In genomic region chr16:20628871-20629391, GRCm38 (mm10) we compare ENCODE assay signal across 9 mouse cellular contexts. TPM values are rescaled to one million over a fixed set of nuclear protein-coding genes. Genes with fewer than 3 reads are reported as not detected.
DNase-seq lines count a peak whose midpoint lies in the region; ATAC-seq lines count a peak whose summit lies in the region.
"Had no signal": no experiment of that assay in that cellular context is flagged by ENCODE, and none has a peak within 500 bp of the region (broad histone marks: within the 10 kb centered on the region; RNA-seq: fewer than 3 reads in every experiment).

No protein-coding gene starts in this region.

- no peak for ATAC-seq in neural tube, embryonic 11.5 days (ENCODE audit: insufficient read depth, low FRiP score, low TSS enrichment)
- peak; percentile 86 for ATAC-seq in forebrain, embryonic 16.5 days
- ATAC-seq in limb, embryonic 13.5 days (ENCODE audit: low FRiP score, low read depth): no peak
- ATAC-seq in megakaryocyte, adult 5-6 weeks (ENCODE audit: poor library complexity, severe bottlenecking): no peak

- no peak overlapping the region for H3K4me3 ChIP-seq in neural tube, embryonic 11.5 days (ENCODE audit: low read depth, low read length)
- H3K4me3 ChIP-seq in forebrain, embryonic 16.5 days (replicated peaks; ENCODE audit: low read length): no peak overlapping the region
- peak overlapping the region; percentile 58 for H3K4me3 ChIP-seq in limb, embryonic 13.5 days

- H3K36me3 ChIP-seq in neural tube, embryonic 11.5 days (ENCODE audit: control insufficient read depth, insufficient read depth, low read length): no peaks in the 10 kb centered on the region
- no peaks in the 10 kb centered on the region for H3K36me3 ChIP-seq in forebrain, embryonic 16.5 days (ENCODE audit: control insufficient read depth, insufficient read depth)
- no peaks in the 10 kb centered on the region for H3K36me3 ChIP-seq in limb, embryonic 13.5 days

- peak overlapping the region; percentile 90 for H3K4me2 ChIP-seq in neural tube, embryonic 11.5 days (ENCODE audit: low read depth)
- H3K4me2 ChIP-seq in forebrain, embryonic 16.5 days (ENCODE audit: low read length): peak overlapping the region; percentile 90
- peak overlapping the region; percentile 86 for H3K4me2 ChIP-seq in limb, embryonic 13.5 days (replicated peaks)

- no peak for DNase-seq in neural tube, embryonic 11.5 days (ENCODE audit: low spot score)
- no peak for DNase-seq in neural tube, embryonic 10.5 days (ENCODE audit: extremely low spot score, low spot score)
- peak; percentile 84 for DNase-seq in telencephalon, adult 2 months (ENCODE audit: low read depth, low spot score)
- no peak for DNase-seq in cerebellum, adult 8-10 months
- DNase-seq: cerebellum, adult 11-12 months had no signal

- no peak overlapping the region for H3K27ac ChIP-seq in neural tube, embryonic 11.5 days (ENCODE audit: low read depth, low read length)
- H3K27ac ChIP-seq in forebrain, embryonic 16.5 days (ENCODE audit: low read length): peak overlapping the region; percentile 65
- no peak overlapping the region for H3K27ac ChIP-seq in limb, embryonic 13.5 days

- 53% methylated on average over 11 of the region's 11 CpGs for WGBS in neural tube, embryonic 11.5 days
- WGBS in forebrain, embryonic 16.5 days: 33% methylated on average over 11 of the region's 11 CpGs
- 44% methylated on average over 11 of the region's 11 CpGs for WGBS in limb, embryonic 13.5 days

- no peaks in the 10 kb centered on the region for H3K9me3 ChIP-seq in neural tube, embryonic 11.5 days (ENCODE audit: control insufficient read depth, low read length)
- H3K9me3 ChIP-seq in forebrain, embryonic 16.5 days (ENCODE audit: control insufficient read depth, low read length): no peaks in the 10 kb centered on the region
- H3K9me3 ChIP-seq in limb, embryonic 13.5 days: no peaks in the 10 kb centered on the region

- H3K27me3 ChIP-seq in neural tube, embryonic 11.5 days (ENCODE audit: control insufficient read depth, insufficient read depth, low read length): no peaks in the 10 kb centered on the region
- no peaks in the 10 kb centered on the region for H3K27me3 ChIP-seq in forebrain, embryonic 16.5 days (replicated peaks; ENCODE audit: control insufficient read depth, insufficient read depth, low read length)
- peaks cover 25% of the 10 kb centered on the region for H3K27me3 ChIP-seq in limb, embryonic 13.5 days

- H3K4me1 ChIP-seq in neural tube, embryonic 11.5 days (ENCODE audit: control insufficient read depth, insufficient read depth, low read length): no peaks in the 10 kb centered on the region
- peaks cover 23% of the 10 kb centered on the region for H3K4me1 ChIP-seq in forebrain, embryonic 16.5 days (replicated peaks; ENCODE audit: control insufficient read depth, insufficient read depth, low read length)
- peaks cover 13% of the 10 kb centered on the region for H3K4me1 ChIP-seq in limb, embryonic 13.5 days

- no peak overlapping the region for H3K9ac ChIP-seq in neural tube, embryonic 11.5 days (ENCODE audit: low read length)
- no peak overlapping the region for H3K9ac ChIP-seq in forebrain, embryonic 16.5 days (replicated peaks; ENCODE audit: low read depth, low read length)
- no peak overlapping the region for H3K9ac ChIP-seq in limb, embryonic 13.5 days

RNA-seq across cellular contexts. Expression of gene Ece2, which starts 0.7 kb away (rescaled TPM):
- polyA plus RNA-seq in neural tube, embryonic 11.5 days (2014; fragmentation: Nextera tagmentation; extraction: Ambion mirVana): 2.2 and 4.6 TPM in 2 replicates
- 12.4 and 17.0 TPM in 2 replicates for polyA plus RNA-seq in forebrain, embryonic 16.5 days (2015; fragmentation: Nextera tagmentation; extraction: Ambion mirVana)
- polyA plus RNA-seq in limb, embryonic 13.5 days (2015; fragmentation: Nextera tagmentation; extraction: Ambion mirVana): 6.9 and 7.5 TPM in 2 replicates
- not detected in 2 replicates for total RNA-seq in megakaryocyte, adult 5-6 weeks (2015)
- not detected in 2 replicates for total RNA-seq in megakaryocyte, adult 5-6 weeks (2017)

RNA-seq across cellular contexts. Expression of gene Camk2n2, which starts 7.8 kb away (rescaled TPM):
- 4.1 and 4.4 TPM in 2 replicates for polyA plus RNA-seq in neural tube, embryonic 11.5 days (2014; fragmentation: Nextera tagmentation; extraction: Ambion mirVana)
- polyA plus RNA-seq in forebrain, embryonic 16.5 days (2015; fragmentation: Nextera tagmentation; extraction: Ambion mirVana): 18.8 and 22.5 TPM in 2 replicates
- 0.92 and 1.2 TPM in 2 replicates for polyA plus RNA-seq in limb, embryonic 13.5 days (2015; fragmentation: Nextera tagmentation; extraction: Ambion mirVana)
- 0.29 and 0.32 TPM in 2 replicates for total RNA-seq in megakaryocyte, adult 5-6 weeks (2015)
- 0.95 TPM in 1 of 2 replicates, not detected in the other for total RNA-seq in megakaryocyte, adult 5-6 weeks (2017)

RNA-seq across cellular contexts. Expression of gene Alg3, which starts 17.4 kb away (rescaled TPM):
- polyA plus RNA-seq in neural tube, embryonic 11.5 days (2014; fragmentation: Nextera tagmentation; extraction: Ambion mirVana): 58.6 and 61.3 TPM in 2 replicates
- 30.9 and 34.0 TPM in 2 replicates for polyA plus RNA-seq in forebrain, embryonic 16.5 days (2015; fragmentation: Nextera tagmentation; extraction: Ambion mirVana)
- 39.5 and 41.1 TPM in 2 replicates for polyA plus RNA-seq in limb, embryonic 13.5 days (2015; fragmentation: Nextera tagmentation; extraction: Ambion mirVana)
- total RNA-seq in megakaryocyte, adult 5-6 weeks (2015): 15.3 and 21.9 TPM in 2 replicates
- total RNA-seq in megakaryocyte, adult 5-6 weeks (2017): 7.4 and 10.7 TPM in 2 replicates

RNA-seq across cellular contexts. Expression of gene Gm49333, which starts 17.5 kb away (rescaled TPM):
- not detected in 2 replicates for polyA plus RNA-seq in neural tube, embryonic 11.5 days (2014; fragmentation: Nextera tagmentation; extraction: Ambion mirVana)
- polyA plus RNA-seq in forebrain, embryonic 16.5 days (2015; fragmentation: Nextera tagmentation; extraction: Ambion mirVana): not detected in 2 replicates
- not detected in 2 replicates for polyA plus RNA-seq in limb, embryonic 13.5 days (2015; fragmentation: Nextera tagmentation; extraction: Ambion mirVana)
- total RNA-seq in megakaryocyte, adult 5-6 weeks (2015): not detected in 2 replicates
- not detected in 2 replicates for total RNA-seq in megakaryocyte, adult 5-6 weeks (2017)
- total RNA-seq: gastrocnemius, postnatal 4 days had no signal

RNA-seq across cellular contexts. Expression of gene Eef1akmt4, which starts 17.5 kb away (rescaled TPM):
- polyA plus RNA-seq in neural tube, embryonic 11.5 days (2014; fragmentation: Nextera tagmentation; extraction: Ambion mirVana): 32.2 and 34.4 TPM in 2 replicates
- polyA plus RNA-seq in forebrain, embryonic 16.5 days (2015; fragmentation: Nextera tagmentation; extraction: Ambion mirVana): 15.4 and 16.4 TPM in 2 replicates
- polyA plus RNA-seq in limb, embryonic 13.5 days (2015; fragmentation: Nextera tagmentation; extraction: Ambion mirVana): 37.2 and 37.7 TPM in 2 replicates
- total RNA-seq in megakaryocyte, adult 5-6 weeks (2015): 12.1 and 12.2 TPM in 2 replicates
- 1.9 and 3.7 TPM in 2 replicates for total RNA-seq in megakaryocyte, adult 5-6 weeks (2017)
